In genomic region chr8:119459724-119460123, GRCm38 (mm10) we compare ENCODE assay signal across 13 mouse cellular contexts. TPM values are rescaled to one million over a fixed set of nuclear protein-coding genes. Genes with fewer than 3 reads are reported as not detected.
DNase-seq lines count a peak whose midpoint lies in the region; ATAC-seq and TF ChIP-seq lines count a peak whose summit lies in the region.
"Had no signal": no experiment of that assay in that cellular context is flagged by ENCODE, and none has a peak within 500 bp of the region (broad histone marks: within the 10 kb centered on the region; RNA-seq: fewer than 3 reads in every experiment).

No protein-coding gene starts in this region.

- 0 out of 2 replicates have a peak overlapping the region, but pooled peaks have one; percentile 3 for H3K4me3 ChIP-seq in heart, embryonic 10.5 days
- no peak overlapping the region for H3K4me3 ChIP-seq in MEL (ENCODE audit: control insufficient read depth in 1 of 2, insufficient read depth in 1 of 2, low read depth in 2 of 2, low read length in 2 of 2)
- H3K4me3 ChIP-seq in forebrain, embryonic 16.5 days (replicated peaks; ENCODE audit: low read length), result no peak overlapping the region
- H3K4me3 ChIP-seq in gastrocnemius, adult 2 months, result no peak overlapping the region
- H3K4me3 ChIP-seq: liver, embryonic 13.5 days had no signal

- 35% methylated on average over 16 of the region's 16 CpGs for WGBS in heart, embryonic 10.5 days
- 31% methylated on average over 16 of the region's 16 CpGs for WGBS in forebrain, embryonic 16.5 days

- peak overlapping the region; percentile 5; the same call in 1 of the 2 replicates for H3K4me2 ChIP-seq in forebrain, embryonic 16.5 days (ENCODE audit: low read length)
- H3K4me2 ChIP-seq: liver, embryonic 13.5 days had no signal

- no peak overlapping the region for H3K9ac ChIP-seq in MEL (ENCODE audit: control insufficient read depth, low read depth, low read length, poor library complexity, severe bottlenecking)
- H3K9ac ChIP-seq in forebrain, embryonic 16.5 days (replicated peaks; ENCODE audit: low read depth, low read length), result no peak overlapping the region
- H3K9ac ChIP-seq: liver, embryonic 13.5 days had no signal

- intact Hi-C loops in gastrocnemius, adult 2 months (cut with DNase I), result no loop called here

- H3K79me2 ChIP-seq in MEL (ENCODE audit: control insufficient read depth, insufficient read depth, low read length, poor library complexity), result no peaks in the 10 kb centered on the region

- H3K4me1 ChIP-seq in heart, embryonic 10.5 days, result peaks cover 32% of the 10 kb centered on the region
- 0 out of 4 replicates have a peak, but pooled peaks cover 0 to 4% of the 10 kb centered on the region in 2 experiments for H3K4me1 ChIP-seq in MEL (ENCODE audit: control insufficient read depth in 1 of 2, insufficient read depth in 2 of 2, low read length in 2 of 2)
- H3K4me1 ChIP-seq in forebrain, embryonic 16.5 days (replicated peaks; ENCODE audit: control insufficient read depth, insufficient read depth, low read length), result peaks cover 23% of the 10 kb centered on the region
- H3K4me1 ChIP-seq: liver, embryonic 13.5 days had no signal

- no peaks in the 10 kb centered on the region for H3K36me3 ChIP-seq in heart, embryonic 10.5 days
- no peaks in the 10 kb centered on the region for H3K36me3 ChIP-seq in MEL (ENCODE audit: control insufficient read depth in 1 of 2, insufficient read depth in 2 of 2, low read length in 2 of 2)
- H3K36me3 ChIP-seq in forebrain, embryonic 16.5 days (ENCODE audit: control insufficient read depth, insufficient read depth), result no peaks in the 10 kb centered on the region
- H3K36me3 ChIP-seq: liver, embryonic 13.5 days had no signal

- TF ChIP-seq CTCF in MEL (IDR thresholded peaks at IDR 0.05 in 2 of 3, conservative IDR thresholded peaks at IDR 0.05 in 1 of 3; ENCODE audit: control insufficient read depth in 1 of 3, insufficient read depth in 1 of 3, low read depth in 2 of 3, low read length in 3 of 3, poor library complexity in 1 of 3, severe bottlenecking in 1 of 3), result no peak
- TF ChIP-seq CTCF in gastrocnemius, adult 2 months (IDR thresholded peaks at IDR 0.05), result no peak

- H3K27ac ChIP-seq in heart, embryonic 10.5 days, result no peak overlapping the region
- no peak overlapping the region for H3K27ac ChIP-seq in MEL (ENCODE audit: control insufficient read depth, low read depth, low read length)
- H3K27ac ChIP-seq in forebrain, embryonic 16.5 days (ENCODE audit: low read length), result no peak overlapping the region
- no peak overlapping the region for H3K27ac ChIP-seq in gastrocnemius, adult 2 months
- H3K27ac ChIP-seq: liver, embryonic 13.5 days had no signal

- peak; percentile 45; the same call in 1 of the 2 replicates for ATAC-seq in forebrain, embryonic 16.5 days
- ATAC-seq in megakaryocyte progenitor cell, adult 5-6 weeks (replicated peaks; ENCODE audit: poor library complexity), result peak; percentile 46

- no peak for TF ChIP-seq POLR2A in MEL (IDR thresholded peaks at IDR 0.05; ENCODE audit: control insufficient read depth in 1 of 2, insufficient read depth in 1 of 2, low read depth in 1 of 2, low read length in 2 of 2, poor library complexity in 1 of 2)

- peaks cover 31% of the 10 kb centered on the region for H3K27me3 ChIP-seq in heart, embryonic 10.5 days (ENCODE audit: insufficient read depth, poor library complexity, severe bottlenecking)
- H3K27me3 ChIP-seq in MEL (ENCODE audit: control insufficient read depth in 1 of 2, insufficient read depth in 2 of 2, low read length in 2 of 2), result peaks cover 0 to 4% of the 10 kb centered on the region in 2 experiments; a peak in 3 of 4 replicates
- no peaks in the 10 kb centered on the region for H3K27me3 ChIP-seq in forebrain, embryonic 16.5 days (replicated peaks; ENCODE audit: control insufficient read depth, insufficient read depth, low read length)

- TF ChIP-seq EP300 in MEL (IDR thresholded peaks at IDR 0.05; ENCODE audit: low read depth in 1 of 2, low read length in 2 of 2), result no peak

- no peaks in the 10 kb centered on the region for H3K9me3 ChIP-seq in heart, embryonic 10.5 days
- H3K9me3 ChIP-seq in MEL (replicated peaks; ENCODE audit: insufficient read depth, low read length), result no peaks in the 10 kb centered on the region
- no peaks in the 10 kb centered on the region for H3K9me3 ChIP-seq in forebrain, embryonic 16.5 days (ENCODE audit: control insufficient read depth, low read length)
- H3K9me3 ChIP-seq: liver, embryonic 13.5 days had no signal

- DNase-seq in heart, embryonic 10.5 days (ENCODE audit: low spot score), result no peak
- no peak for DNase-seq in heart, adult 11 months
- peak; percentile 55 for DNase-seq in MEL (ENCODE audit: low read depth, low spot score)
- no peak for DNase-seq in gastrocnemius, adult 2 months
- DNase-seq in thymus, postnatal 25 days, result no peak
- DNase-seq in cerebellum, adult 18-20 months, result no peak
- DNase-seq: adrenal gland, adult 2 months; liver, embryonic 13.5 days; thymus, postnatal 14 days had no signal

- no peak for TF ChIP-seq RAD21 in MEL (IDR thresholded peaks at IDR 0.05; ENCODE audit: low read depth, low read length)

TF ChIP-seq in MEL, 35 proteins besides CTCF, POLR2A, EP300 and RAD21:
- TF ChIP-seq TBP (IDR thresholded peaks at IDR 0.05; ENCODE audit: low read depth, low read length) (peak; percentile 46; the same call in 1 of the 2 replicates), RCOR1 (IDR thresholded peaks at IDR 0.05; ENCODE audit: low read depth, low read length) (no peak), SMC3 (IDR thresholded peaks at IDR 0.05; ENCODE audit: low read depth, low read length) (no peak), ZMIZ1 (IDR thresholded peaks at IDR 0.05; ENCODE audit: low read depth, low read length) (no peak), MEF2A (IDR thresholded peaks at IDR 0.05; ENCODE audit: extremely low read depth, insufficient replicate concordance, low read depth, low read length, poor library complexity, severe bottlenecking) (no peak), MXI1 (IDR thresholded peaks at IDR 0.05; ENCODE audit: low read depth, low read length) (no peak), MAZ (IDR thresholded peaks at IDR 0.05; ENCODE audit: low read depth, low read length) (no peak), TCF12 (IDR thresholded peaks at IDR 0.05; ENCODE audit: low read depth, low read length) (no peak)
TF ChIP-seq in MEL: peak in this region for 1.

RNA-seq across cellular contexts. Expression of gene Necab2, which starts 13.2 kb away (rescaled TPM):
- polyA plus RNA-seq in heart, embryonic 10.5 days (2016; fragmentation: Nextera tagmentation; extraction: Ambion mirVana), result 1.9 and 3.4 TPM in 2 replicates
- total RNA-seq in MEL (2012; rRNA removed), result not detected in 2 replicates
- under 1 TPM in 1 of 2 experiments, not detected in 1; 0.06 TPM for polyA plus RNA-seq in MEL (2012; ENCODE audit: insufficient read depth in 1 of 2, insufficient read length in 2 of 2, low read depth in 1 of 2, low replicate concordance in 2 of 2, missing spikeins in 1 of 2)
- polyA plus RNA-seq in forebrain, embryonic 16.5 days (2015; fragmentation: Nextera tagmentation; extraction: Ambion mirVana), result 11.9 and 28.9 TPM in 2 replicates
- not detected in 2 replicates for total RNA-seq in megakaryocyte progenitor cell, adult 5-6 weeks (2015)
- not detected in 2 replicates for total RNA-seq in megakaryocyte progenitor cell, adult 5-6 weeks (2017)
- total RNA-seq in gastrocnemius, adult 2 months (2021), result not detected
- total RNA-seq: common myeloid progenitor, adult 5-6 weeks had no signal

RNA-seq across cellular contexts. Expression of gene Osgin1, which starts 25.8 kb away (rescaled TPM):
- polyA plus RNA-seq in heart, embryonic 10.5 days (2016; fragmentation: Nextera tagmentation; extraction: Ambion mirVana), result 0.20 and 2.7 TPM in 2 replicates
- 0.08 TPM in 1 of 2 replicates, not detected in the other for total RNA-seq in MEL (2012; rRNA removed)
- under 1 TPM in 1 of 2 experiments, not detected in 1; 0.84 TPM for polyA plus RNA-seq in MEL (2012; ENCODE audit: insufficient read depth in 1 of 2, insufficient read length in 2 of 2, low read depth in 1 of 2, low replicate concordance in 2 of 2, missing spikeins in 1 of 2)
- polyA plus RNA-seq in forebrain, embryonic 16.5 days (2015; fragmentation: Nextera tagmentation; extraction: Ambion mirVana), result 0.20 TPM in 2 replicates
- 0.25 and 1.6 TPM in 2 replicates for total RNA-seq in megakaryocyte progenitor cell, adult 5-6 weeks (2015)
- 0.95 and 4.1 TPM in 2 replicates for total RNA-seq in megakaryocyte progenitor cell, adult 5-6 weeks (2017)
- 10 to 100 TPM in 1 of 2 experiments, 1 to 10 TPM in 1; 9.3 to 19.7 TPM for total RNA-seq in gastrocnemius, adult 2 months (2021)
- total RNA-seq: common myeloid progenitor, adult 5-6 weeks had no signal

RNA-seq across cellular contexts. Expression of gene Slc38a8, which starts 41.8 kb away (rescaled TPM):
- polyA plus RNA-seq in heart, embryonic 10.5 days (2016; fragmentation: Nextera tagmentation; extraction: Ambion mirVana), result not detected in 2 replicates
- not detected in 2 replicates for total RNA-seq in MEL (2012; rRNA removed)
- not detected for polyA plus RNA-seq in MEL (2012; ENCODE audit: insufficient read depth in 1 of 2, insufficient read length in 2 of 2, low read depth in 1 of 2, low replicate concordance in 2 of 2, missing spikeins in 1 of 2)
- not detected in 2 replicates for polyA plus RNA-seq in forebrain, embryonic 16.5 days (2015; fragmentation: Nextera tagmentation; extraction: Ambion mirVana)
- total RNA-seq in megakaryocyte progenitor cell, adult 5-6 weeks (2015), result not detected in 2 replicates
- total RNA-seq in megakaryocyte progenitor cell, adult 5-6 weeks (2017), result not detected in 2 replicates
- not detected for total RNA-seq in gastrocnemius, adult 2 months (2021)
- total RNA-seq: adrenal gland, adult 2 months; common myeloid progenitor, adult 5-6 weeks; gastrocnemius, adult 18-20 months had no signal
- polyA plus RNA-seq: liver, embryonic 13.5 days had no signal
